Mouse (Mus musculus) limb, embryonic 12.5 days (tissue): ENCODE measurements around the gene Doxl2. TPM values are rescaled to one million over a fixed set of nuclear protein-coding genes. Genes with fewer than 3 reads are reported as not detected.

Experiments
- ATAC-seq: fragments of 200-750 bp; cut with Nextera tagmentation; 2 replicates; pipeline ENCODE4 v1.8.0; 2017; ENCODE audit warnings: low read depth, moderate TSS enrichment; ENCODE audit not compliant: insufficient number of reproducible peaks, insufficient read depth, low FRiP score, low TSS enrichment
- H3K27ac ChIP-seq: fragments of 300-500 bp; sonication (generic); 2 replicates; pipeline ENCODE4 v1.5.1; 2016; ENCODE audit warnings: mild to moderate bottlenecking, moderate library complexity
- H3K27me3 ChIP-seq: fragments of 300-500 bp; sonication (generic); 2 replicates; pipeline ENCODE4 v1.6.1; 2016; ENCODE audit warnings: mild to moderate bottlenecking, moderate library complexity
- H3K36me3 ChIP-seq: fragments of 300-500 bp; sonication (generic); 2 replicates; pipeline ENCODE4 v1.6.1; 2016; ENCODE audit warnings: mild to moderate bottlenecking, moderate library complexity
- H3K4me1 ChIP-seq: fragments of 300-500 bp; sonication (generic); replicated peaks from 2 replicates; pipeline ENCODE4 v1.6.1; 2016
- H3K4me2 ChIP-seq: fragments of 300-500 bp; sonication (generic); 2 replicates; pipeline ENCODE4 v1.6.1; 2016; ENCODE audit warnings: mild to moderate bottlenecking, moderate library complexity
- H3K4me3 ChIP-seq: fragments of 300-500 bp; sonication (generic); replicated peaks from 2 replicates; pipeline ENCODE4 v1.5.1; 2016; ENCODE audit warnings: mild to moderate bottlenecking
- H3K9ac ChIP-seq: fragments of 300-500 bp; sonication (generic); replicated peaks from 2 replicates; pipeline ENCODE4 v1.6.1; 2016; ENCODE audit warnings: mild to moderate bottlenecking, moderate library complexity
- H3K9me3 ChIP-seq: fragments of 300-500 bp; sonication (generic); 2 replicates; pipeline ENCODE4 v1.6.1; 2016; ENCODE audit warnings: mild to moderate bottlenecking, moderate library complexity
- WGBS: fragments of 180-500 bp; shearing (Covaris S2); methylation state at CpG from one replicate; pipeline ENCODE4 v1.1.7; 2016; 5-methylcytosine and 5-hydroxymethylcytosine counted together
- polyA plus RNA-seq: library from polyadenylated mRNA; unstranded; fragments of >200 nt; fragmentation: Nextera tagmentation; extraction: Ambion mirVana; gene quantifications from 2 replicates; pipeline ENCODE4 v1.2.1, GENCODE M21; 2016

Gene Doxl2
- polyA plus RNA-seq, 1 experiment from 2014 or later: not detected

DNA sequence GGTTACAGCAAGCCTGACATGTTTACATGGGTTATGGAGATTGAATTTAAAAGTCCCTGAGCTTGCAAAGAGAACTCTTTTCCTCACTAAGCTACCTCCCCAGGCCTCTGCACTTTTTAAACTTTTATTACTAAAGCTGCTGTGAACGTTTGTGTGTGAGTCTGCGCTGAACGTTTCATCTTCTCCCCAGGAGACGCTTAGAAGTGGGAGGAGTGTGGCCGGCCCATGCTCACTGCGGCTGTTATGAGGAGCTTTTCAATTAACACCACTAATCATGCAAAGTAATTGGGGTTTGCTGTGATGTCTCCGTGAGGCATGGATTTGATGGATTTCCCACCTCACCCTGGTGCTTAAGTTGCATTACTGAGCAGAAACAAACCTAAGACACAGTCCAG is 34.4 kb downstream of the Doxl2 start:
- 8% methylated on average over 7 of the region's 7 CpGs for WGBS
- Histone ChIP-seq H3K9me3 (no peaks in the 10 kb centered on the region), H3K36me3 (no peaks in the 10 kb centered on the region), H3K27ac (no peak overlapping the region), H3K27me3 (peaks cover 5% of the 10 kb centered on the region; the same call in 1 of the 2 replicates), H3K4me1 (peaks cover 12% of the 10 kb centered on the region), H3K4me3 (peak overlapping the region; percentile 31), H3K4me2 (peak overlapping the region; percentile 56), H3K9ac (no peak overlapping the region)
- ATAC-seq: peak; percentile 8; the same call in 1 of the 2 replicates

DNA sequence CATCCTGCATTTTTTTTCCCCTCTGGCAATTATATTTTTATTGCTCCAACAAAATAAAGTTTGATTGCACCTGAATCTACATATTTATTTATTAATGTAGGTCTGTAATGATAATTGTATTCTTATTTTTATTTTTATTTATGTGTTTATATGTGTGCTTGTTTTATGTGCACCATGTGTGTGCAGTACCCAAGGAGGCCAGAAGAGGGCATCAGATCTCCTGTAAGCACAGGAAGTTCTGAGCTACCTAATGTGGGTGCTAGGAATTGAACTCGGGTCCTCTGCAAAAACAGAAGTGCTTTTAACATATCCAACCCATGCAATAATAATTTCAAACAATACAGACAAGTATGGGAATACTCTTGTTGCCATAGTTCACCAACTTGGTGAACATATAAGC is 34.9 kb downstream of the Doxl2 start:
- peaks cover 12% of the 10 kb centered on the region for H3K4me1 ChIP-seq
- ATAC-seq: no peak
- no peaks in the 10 kb centered on the region for H3K9me3 ChIP-seq
- 100% methylated on average over 1 of the region's 1 CpGs for WGBS
- no peak overlapping the region for H3K27ac ChIP-seq
- no peak overlapping the region for H3K4me2 ChIP-seq
- peaks cover 5% of the 10 kb centered on the region; the same call in 1 of the 2 replicates for H3K27me3 ChIP-seq
- H3K36me3 ChIP-seq: no peaks in the 10 kb centered on the region
- H3K9ac ChIP-seq: no peak overlapping the region
- H3K4me3 ChIP-seq: no peak overlapping the region

DNA sequence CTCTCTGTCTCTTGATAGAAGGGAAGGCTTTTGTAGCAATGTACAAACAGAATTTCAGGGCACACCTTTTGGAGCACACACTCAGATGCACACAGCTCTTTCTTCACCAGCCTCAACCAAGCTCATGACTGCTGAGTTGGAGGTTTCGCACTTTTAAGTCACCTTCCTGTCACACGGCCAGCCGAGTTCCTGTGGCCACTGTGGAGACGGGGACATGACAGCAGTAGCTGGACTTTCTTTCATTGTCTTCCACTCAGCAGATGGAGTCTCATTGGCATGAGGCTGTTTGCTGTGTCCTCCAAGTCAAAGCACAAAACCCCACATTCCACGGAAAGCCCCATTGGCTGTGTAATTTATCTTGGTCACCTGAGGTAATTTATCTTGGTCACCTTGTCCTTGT is 36.4 kb downstream of the Doxl2 start:
- no peak for ATAC-seq
- Histone ChIP-seq H3K27ac (no peak overlapping the region), H3K4me3 (no peak overlapping the region), H3K4me1 (peaks cover 12% of the 10 kb centered on the region), H3K36me3 (no peaks in the 10 kb centered on the region), H3K9me3 (no peaks in the 10 kb centered on the region), H3K9ac (no peak overlapping the region), H3K4me2 (no peak overlapping the region), H3K27me3 (peaks cover 5% of the 10 kb centered on the region; the same call in 1 of the 2 replicates)
- 83% methylated on average over 5 of the region's 5 CpGs for WGBS

DNA sequence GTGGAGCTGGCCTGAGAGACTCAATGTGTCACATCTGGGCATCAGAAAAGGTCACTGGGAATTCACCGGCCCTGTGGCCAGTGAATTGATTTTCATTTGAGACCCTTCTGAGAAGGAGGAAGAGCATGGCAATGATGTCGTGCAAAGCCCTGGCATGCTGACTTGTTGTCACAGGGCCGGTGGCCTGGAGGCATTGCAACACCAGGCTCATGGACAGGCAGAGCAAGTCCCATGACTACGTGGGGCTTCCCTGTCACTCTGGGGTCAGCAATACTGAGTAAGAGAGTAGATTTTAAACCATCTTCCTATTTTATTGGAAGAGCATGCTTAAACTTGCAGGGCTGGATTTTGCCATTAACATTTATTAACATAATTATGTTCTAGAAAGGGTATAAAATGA is 38.3 kb downstream of the Doxl2 start:
- Histone ChIP-seq H3K4me2 (no peak overlapping the region), H3K4me3 (no peak overlapping the region), H3K27me3 (peaks cover 5% of the 10 kb centered on the region; the same call in 1 of the 2 replicates), H3K27ac (no peak overlapping the region), H3K9me3 (no peaks in the 10 kb centered on the region), H3K36me3 (no peaks in the 10 kb centered on the region), H3K4me1 (peaks cover 12% of the 10 kb centered on the region), H3K9ac (no peak overlapping the region)
- no peak for ATAC-seq
- 77% methylated on average over 4 of the region's 4 CpGs for WGBS

DNA sequence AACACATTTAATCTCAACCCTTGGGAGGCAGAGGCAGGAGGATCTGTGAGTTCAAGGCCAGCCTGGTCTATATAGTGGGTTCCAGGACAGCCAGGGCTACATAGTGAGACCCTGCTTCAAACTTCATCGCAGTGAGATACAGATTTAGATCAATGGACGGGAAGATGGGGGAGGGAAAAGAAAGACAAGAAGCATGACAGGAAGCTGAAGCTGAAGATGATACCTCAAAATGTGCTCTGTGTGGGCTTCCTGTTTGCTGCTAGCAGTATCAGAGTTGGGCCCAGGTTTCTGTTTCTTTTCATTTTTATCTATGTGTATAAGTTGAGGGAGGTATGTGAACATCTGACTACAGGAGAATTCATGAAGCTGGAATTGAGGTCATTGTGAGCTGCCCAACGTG is 38.7 kb downstream of the Doxl2 start:
- WGBS: 85% methylated on average over 3 of the region's 3 CpGs
- ATAC-seq: no peak
- no peak overlapping the region for H3K4me2 ChIP-seq

DNA sequence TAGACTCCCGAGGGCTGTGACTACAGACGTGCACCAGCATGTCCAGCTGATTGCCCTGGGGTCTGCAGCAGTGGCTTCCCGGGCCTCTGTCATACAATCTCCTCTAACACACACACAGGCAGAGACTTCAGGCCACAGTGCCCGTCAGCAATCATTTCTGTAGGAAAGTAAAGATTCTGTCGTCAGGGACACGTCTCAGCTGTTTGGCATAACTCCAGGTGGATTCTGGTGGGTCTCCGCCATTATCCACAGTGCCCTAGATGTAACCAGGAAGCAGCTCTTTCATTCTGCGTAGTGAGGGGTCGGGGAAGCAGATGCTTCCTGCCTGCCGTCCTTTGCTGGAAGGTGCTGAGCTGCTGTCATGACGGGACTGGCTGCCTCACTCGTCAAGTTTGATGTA is 42.4 kb downstream of the Doxl2 start:
- Histone ChIP-seq H3K9me3 (no peaks in the 10 kb centered on the region), H3K27ac (no peak overlapping the region), H3K9ac (no peak overlapping the region), H3K4me1 (peaks cover 4% of the 10 kb centered on the region), H3K4me2 (no peak overlapping the region), H3K36me3 (no peaks in the 10 kb centered on the region), H3K4me3 (no peak overlapping the region), H3K27me3 (0 out of 2 replicates have a peak, but pooled peaks cover 3% of the 10 kb centered on the region)
- WGBS: 72% methylated on average over 12 of the region's 12 CpGs
- ATAC-seq: no peak

More for the DNA sequence above, 38.7 kb downstream of the Doxl2 start:
- Histone ChIP-seq H3K4me1 (peaks cover 9% of the 10 kb centered on the region), H3K9ac (no peak overlapping the region), H3K9me3 (no peaks in the 10 kb centered on the region), H3K27ac (no peak overlapping the region), H3K36me3 (no peaks in the 10 kb centered on the region), H3K27me3 (peaks cover 5% of the 10 kb centered on the region; the same call in 1 of the 2 replicates), H3K4me3 (no peak overlapping the region)

DNA sequence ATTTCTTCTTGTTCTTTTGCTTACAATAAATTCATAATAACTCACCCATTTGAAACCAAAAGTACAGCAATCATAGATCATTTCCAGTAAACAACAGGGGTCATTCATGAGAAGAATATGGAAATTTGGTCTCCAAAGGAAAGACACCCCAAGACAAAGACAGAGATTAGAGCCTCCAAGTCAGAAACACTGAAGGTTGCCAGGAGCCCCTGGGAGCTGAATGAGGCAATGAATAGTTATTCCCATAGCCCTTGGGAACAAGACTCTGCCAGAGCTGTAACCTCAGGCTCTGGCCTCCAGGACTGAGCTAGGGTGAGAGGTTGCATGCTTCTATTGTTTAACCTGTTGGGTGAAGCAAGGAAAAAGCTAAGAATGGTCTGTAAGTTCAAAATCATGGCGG is 44.6 kb downstream of the Doxl2 start:
- peaks cover 4% of the 10 kb centered on the region for H3K4me1 ChIP-seq
- no peak overlapping the region for H3K4me3 ChIP-seq
- peaks cover 3% of the 10 kb centered on the region; the same call in 1 of the 2 replicates for H3K27me3 ChIP-seq
- no peak for ATAC-seq
- H3K4me2 ChIP-seq: no peak overlapping the region
- WGBS: 88% methylated on average over 1 of the region's 1 CpGs
- H3K9me3 ChIP-seq: no peaks in the 10 kb centered on the region
- H3K36me3 ChIP-seq: no peaks in the 10 kb centered on the region
- no peak overlapping the region for H3K27ac ChIP-seq
- no peak overlapping the region for H3K9ac ChIP-seq

DNA sequence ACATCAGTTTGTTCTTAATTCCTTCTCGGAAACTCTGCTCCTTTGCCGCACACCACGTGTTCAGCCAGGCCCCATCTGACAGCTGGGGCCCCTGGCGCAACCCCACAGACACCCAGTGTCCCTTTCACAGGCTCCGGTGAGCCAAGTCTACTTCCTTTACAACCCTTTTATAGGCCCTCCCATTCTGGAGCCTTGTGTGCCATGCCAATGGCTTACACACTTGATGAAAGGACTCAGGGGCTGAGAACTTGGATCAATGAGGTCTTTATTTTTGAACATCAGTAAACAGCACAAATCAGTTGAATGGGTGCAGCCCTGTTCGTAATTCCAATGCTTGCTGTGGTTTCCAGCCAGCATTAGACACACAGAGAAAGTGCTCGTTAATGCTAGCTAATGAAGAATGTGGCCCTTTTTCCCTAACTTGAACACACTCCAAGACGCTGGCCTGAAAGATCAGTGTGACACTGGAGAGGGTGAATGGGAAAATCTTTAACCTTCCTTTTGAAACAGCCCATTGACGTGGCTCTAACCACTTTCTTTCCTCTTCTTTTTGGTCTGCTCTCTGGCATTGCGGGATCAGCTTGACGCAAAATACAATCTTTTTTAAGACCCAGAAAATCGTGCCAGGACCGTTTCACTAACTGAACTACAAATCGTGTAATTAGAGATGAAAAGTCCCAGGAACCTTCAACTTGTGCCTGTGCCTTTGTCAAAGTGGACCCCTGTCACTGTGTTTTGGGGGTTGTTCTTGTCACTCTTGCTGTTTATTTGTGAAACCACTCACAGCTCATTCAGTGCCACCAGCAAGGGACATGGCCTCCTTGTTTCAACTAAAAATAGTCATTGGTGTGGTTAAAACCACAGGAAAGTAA is 46.6 kb downstream of the Doxl2 start:
- no peak for ATAC-seq
- WGBS: 52% methylated on average over 14 of the region's 14 CpGs
- no peak overlapping the region for H3K27ac ChIP-seq

DNA sequence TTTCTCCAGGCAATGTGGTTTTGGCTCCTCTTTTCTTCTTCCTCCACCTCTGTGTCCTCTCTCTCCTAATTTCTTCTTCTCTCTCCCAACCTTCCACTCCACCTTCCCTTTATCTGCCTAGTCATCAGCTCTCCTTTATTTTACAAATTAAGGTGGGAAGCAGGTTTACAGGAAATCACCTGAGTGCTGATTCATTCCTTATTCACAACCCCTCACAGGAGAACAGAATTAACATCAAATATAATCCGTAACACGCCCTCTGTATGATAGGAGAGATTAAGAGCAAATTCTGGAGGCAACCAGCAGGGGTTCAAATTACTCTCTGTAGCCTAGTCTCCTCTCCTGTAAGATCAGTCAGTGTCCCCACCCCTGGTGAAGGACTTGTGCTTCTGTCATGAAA is 47.6 kb downstream of the Doxl2 start:
- H3K27me3 ChIP-seq: peaks cover 3% of the 10 kb centered on the region; the same call in 1 of the 2 replicates
- H3K4me3 ChIP-seq: no peak overlapping the region
- no peak overlapping the region for H3K27ac ChIP-seq
- WGBS: 82% methylated on average over 2 of the region's 2 CpGs
- H3K4me1 ChIP-seq: peaks cover 4% of the 10 kb centered on the region
- H3K9me3 ChIP-seq: no peaks in the 10 kb centered on the region
- H3K9ac ChIP-seq: no peak overlapping the region
- no peak overlapping the region for H3K4me2 ChIP-seq
- no peaks in the 10 kb centered on the region for H3K36me3 ChIP-seq
- no peak for ATAC-seq

More for the DNA sequence above, 46.6 kb downstream of the Doxl2 start:
- Histone ChIP-seq H3K4me3 (no peak overlapping the region), H3K9me3 (no peaks in the 10 kb centered on the region), H3K4me2 (no peak overlapping the region), H3K4me1 (peaks cover 4% of the 10 kb centered on the region), H3K9ac (no peak overlapping the region), H3K27me3 (peaks cover 3% of the 10 kb centered on the region; the same call in 1 of the 2 replicates), H3K36me3 (no peaks in the 10 kb centered on the region)

DNA sequence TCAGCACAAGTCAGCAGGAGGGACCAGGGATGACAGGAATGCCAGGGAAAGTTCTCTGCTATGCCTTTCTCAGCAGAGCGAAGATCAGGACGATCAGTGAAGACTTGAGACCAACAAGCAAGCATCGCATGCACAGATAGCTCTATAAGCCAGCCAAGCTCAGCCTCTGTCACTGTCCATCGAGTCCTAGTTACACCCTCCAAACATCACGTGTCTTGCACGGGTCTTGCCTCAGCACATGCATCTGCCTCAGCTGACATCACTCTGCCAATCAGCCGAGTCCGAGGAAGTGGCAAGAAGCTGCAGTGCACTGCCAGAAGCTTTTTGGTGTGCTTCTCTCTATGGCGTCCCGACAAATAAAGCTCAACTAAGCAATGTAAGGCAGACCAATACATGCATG is 48.6 kb downstream of the Doxl2 start:
- Histone ChIP-seq H3K9me3 (no peaks in the 10 kb centered on the region), H3K4me2 (no peak overlapping the region), H3K27me3 (peaks cover 3% of the 10 kb centered on the region; the same call in 1 of the 2 replicates), H3K9ac (no peak overlapping the region), H3K36me3 (no peaks in the 10 kb centered on the region), H3K4me1 (peaks cover 4% of the 10 kb centered on the region), H3K27ac (no peak overlapping the region), H3K4me3 (no peak overlapping the region)
- no peak for ATAC-seq
- WGBS: 85% methylated on average over 10 of the region's 10 CpGs

DNA sequence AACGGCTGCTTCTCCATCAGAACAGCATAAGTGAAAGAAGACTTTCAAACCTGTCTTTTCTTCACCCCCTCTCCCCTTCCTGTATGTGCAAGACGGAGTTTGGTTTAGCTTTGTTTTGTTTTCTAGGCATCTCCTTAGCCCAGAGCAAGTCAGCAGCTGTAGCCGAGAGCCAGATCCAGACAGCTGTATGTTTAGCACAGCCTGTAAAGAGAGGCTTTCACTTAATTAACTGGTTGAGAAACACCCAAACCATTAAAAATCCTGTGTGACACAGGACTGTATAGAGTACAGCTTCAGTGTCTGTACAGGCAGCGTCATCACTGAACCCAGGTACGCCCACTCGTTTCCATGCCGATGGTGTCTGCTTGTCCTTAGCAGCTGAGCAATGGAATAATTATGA is 50.5 kb downstream of the Doxl2 start:
- H3K27ac ChIP-seq: no peak overlapping the region
- WGBS: 69% methylated on average over 7 of the region's 7 CpGs
- ATAC-seq: no peak

More for the DNA sequence above, 50.5 kb downstream of the Doxl2 start:
- Histone ChIP-seq H3K4me2 (no peak overlapping the region), H3K27me3 (no peaks in the 10 kb centered on the region; the same call in 1 of the 2 replicates), H3K9me3 (no peaks in the 10 kb centered on the region), H3K36me3 (no peaks in the 10 kb centered on the region), H3K9ac (no peak overlapping the region), H3K4me1 (peaks cover 4% of the 10 kb centered on the region), H3K4me3 (no peak overlapping the region)
